Mouse (Mus musculus) kidney, postnatal 4 days (tissue): ENCODE data around the gene Ndufaf2.

Source experiments
- DNase-seq, 2 experiments: peaks; one replicate each; pipeline ENCODE4 v3.0.0; 2021; ENCODE audit warnings: mixed read lengths in 2 of 2

The Ndufaf2 gene

GRCm38 (mm10) chr13:108032789-108033188, 125.6 kb downstream of the Ndufaf2 start:
- DNase-seq, result no peak

- no peak for DNase-seq
Measured at GRCm38 (mm10) chr13:108025802-108026201, 132.6 kb downstream of the Ndufaf2 start.

GRCm38 (mm10) chr13:108017349-108017748, 141.1 kb downstream of the Ndufaf2 start:
- no peak for DNase-seq

GRCm38 (mm10) chr13:108015166-108015565, 143.3 kb downstream of the Ndufaf2 start:
- no peak for DNase-seq

GRCm38 (mm10) chr13:108013839-108014238, 144.6 kb downstream of the Ndufaf2 start:
- peak; percentile 33 to 57 for DNase-seq

- peak; percentile 18 to 54 for DNase-seq
Measured at GRCm38 (mm10) chr13:108013110-108013509, 145.3 kb downstream of the Ndufaf2 start.

GRCm38 (mm10) chr13:108007861-108008260, 150.6 kb downstream of the Ndufaf2 start:
- no peak for DNase-seq

GRCm38 (mm10) chr13:107996301-107996700, 162.1 kb downstream of the Ndufaf2 start:
- no peak for DNase-seq

GRCm38 (mm10) chr13:107995211-107995610, 163.2 kb downstream of the Ndufaf2 start:
- DNase-seq, result peak in 1 of 2 experiments; percentile 20

- no peak for DNase-seq
Measured at GRCm38 (mm10) chr13:107992573-107992972, 165.8 kb downstream of the Ndufaf2 start.

- no peak for DNase-seq
Measured at GRCm38 (mm10) chr13:107984641-107985040, 173.8 kb downstream of the Ndufaf2 start.

- no peak for DNase-seq
Measured at GRCm38 (mm10) chr13:107984186-107984585, 174.2 kb downstream of the Ndufaf2 start.

GRCm38 (mm10) chr13:107983231-107983847, 175.1 kb downstream of the Ndufaf2 start:
- no peak for DNase-seq

GRCm38 (mm10) chr13:107979461-107979860, 179.0 kb downstream of the Ndufaf2 start:
- no peak for DNase-seq

GRCm38 (mm10) chr13:107976886-107977656, 181.4 kb downstream of the Ndufaf2 start:
- no peak for DNase-seq

GRCm38 (mm10) chr13:107972451-107972850, 186.0 kb downstream of the Ndufaf2 start:
- DNase-seq, result no peak

GRCm38 (mm10) chr13:107971868-107972267, 186.6 kb downstream of the Ndufaf2 start:
- peak in 1 of 2 experiments; percentile 19 for DNase-seq

- DNase-seq, result peak in 1 of 2 experiments; percentile 50
Measured at GRCm38 (mm10) chr13:107970422-107971142, 187.8 kb downstream of the Ndufaf2 start.

GRCm38 (mm10) chr13:107969961-107970391, 188.4 kb downstream of the Ndufaf2 start:
- no peak for DNase-seq

GRCm38 (mm10) chr13:107964616-107965015, 193.8 kb downstream of the Ndufaf2 start:
- no peak for DNase-seq

- no peak for DNase-seq
Measured at GRCm38 (mm10) chr13:107963471-107963870, 195.0 kb downstream of the Ndufaf2 start.

GRCm38 (mm10) chr13:107962741-107963140, 195.7 kb downstream of the Ndufaf2 start:
- no peak for DNase-seq

- DNase-seq, result peak in 1 of 2 experiments; percentile 52
Measured at GRCm38 (mm10) chr13:107961972-107962371, 196.5 kb downstream of the Ndufaf2 start.
